9 mouse cellular contexts compared by ENCODE assay signal in the genomic region with DNA sequence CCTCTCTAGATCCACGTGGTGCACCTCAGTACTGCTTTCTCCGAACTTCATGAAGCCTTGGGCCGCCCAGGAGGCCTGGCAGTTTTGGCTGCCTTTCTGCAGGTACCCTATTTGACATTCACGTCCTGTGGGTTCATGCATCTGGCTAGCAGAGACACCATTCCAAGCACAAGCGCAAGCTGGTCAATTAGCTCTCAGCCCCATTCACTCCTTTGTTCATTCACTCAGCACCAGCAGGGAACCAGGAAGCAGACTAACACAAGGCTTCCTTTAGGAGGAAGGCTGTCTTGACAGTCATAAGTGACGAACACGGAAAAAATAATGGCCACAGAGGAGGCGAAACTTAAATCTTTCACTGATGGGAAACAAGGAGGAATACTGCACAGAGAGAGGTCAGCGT. TPM values are rescaled to one million over a fixed set of nuclear protein-coding genes. Genes with fewer than 3 reads are reported as not detected.
A peak's percentile ranks its signal among the peaks of the same experiment; 100 is the strongest.
DNase-seq lines count a peak whose midpoint lies in the region; ATAC-seq and TF ChIP-seq lines count a peak whose summit lies in the region.
"Had no signal": no experiment of that assay in that cellular context is flagged by ENCODE, and none has a peak within 500 bp of the region (broad histone marks: within the 10 kb centered on the region; RNA-seq: fewer than 3 reads in every experiment).

No protein-coding gene starts in this region.

- H3K4me2 ChIP-seq in heart, embryonic 13.5 days: peak overlapping the region; percentile 88

- peaks cover 11% of the 10 kb centered on the region; the same call in 1 of the 2 replicates for H3K27me3 ChIP-seq in heart, embryonic 13.5 days (replicated peaks)
- H3K27me3 ChIP-seq in MEL (ENCODE audit: control insufficient read depth in 1 of 2, insufficient read depth in 2 of 2, low read length in 2 of 2): no peaks in the 10 kb centered on the region
- H3K27me3 ChIP-seq in hindbrain, embryonic 10.5 days (ENCODE audit: insufficient read depth, poor library complexity, severe bottlenecking): peaks cover 51% of the 10 kb centered on the region

- ATAC-seq in heart, embryonic 13.5 days (ENCODE audit: extremely low read depth, insufficient number of reproducible peaks, low FRiP score, low TSS enrichment): no peak
- ATAC-seq in megakaryocyte, adult 5-6 weeks (ENCODE audit: poor library complexity, severe bottlenecking): peak; percentile 22
- no peak for ATAC-seq in activated CD4-positive, CD25-positive, alpha-beta regulatory T cell, adult 4 months

- peak overlapping the region; percentile 58 for H3K4me3 ChIP-seq in heart, embryonic 13.5 days
- H3K4me3 ChIP-seq in MEL (ENCODE audit: control insufficient read depth in 1 of 2, insufficient read depth in 1 of 2, low read depth in 2 of 2, low read length in 2 of 2): peak overlapping the region; percentile 71 to 91
- H3K4me3 ChIP-seq in hindbrain, embryonic 10.5 days: peak overlapping the region; percentile 53

- WGBS in heart, embryonic 13.5 days: 33% methylated on average over 9 of the region's 9 CpGs
- 29% methylated on average over 9 of the region's 9 CpGs for WGBS in hindbrain, embryonic 10.5 days

- no peaks in the 10 kb centered on the region for H3K36me3 ChIP-seq in heart, embryonic 13.5 days
- H3K36me3 ChIP-seq in MEL (ENCODE audit: control insufficient read depth in 1 of 2, insufficient read depth in 2 of 2, low read length in 2 of 2): peaks cover 0 to 8% of the 10 kb centered on the region in 2 experiments; a peak in 2 of 4 replicates
- H3K36me3 ChIP-seq in hindbrain, embryonic 10.5 days: no peaks in the 10 kb centered on the region

- no peak for TF ChIP-seq RAD21 in MEL (IDR thresholded peaks at IDR 0.05; ENCODE audit: low read depth, low read length)

- TF ChIP-seq POLR2A in MEL (IDR thresholded peaks at IDR 0.05; ENCODE audit: control insufficient read depth in 1 of 2, insufficient read depth in 1 of 2, low read depth in 1 of 2, low read length in 2 of 2, poor library complexity in 1 of 2): no peak

- no peaks in the 10 kb centered on the region; the same call in 1 of the 2 replicates for H3K79me2 ChIP-seq in MEL (ENCODE audit: control insufficient read depth, insufficient read depth, low read length, poor library complexity)

- TF ChIP-seq EP300 in MEL (IDR thresholded peaks at IDR 0.05; ENCODE audit: low read depth in 1 of 2, low read length in 2 of 2): no peak

- H3K9me3 ChIP-seq in heart, embryonic 13.5 days: no peaks in the 10 kb centered on the region
- no peaks in the 10 kb centered on the region for H3K9me3 ChIP-seq in MEL (replicated peaks; ENCODE audit: insufficient read depth, low read length)
- no peaks in the 10 kb centered on the region for H3K9me3 ChIP-seq in hindbrain, embryonic 10.5 days

- H3K4me1 ChIP-seq in heart, embryonic 13.5 days: peaks cover 38% of the 10 kb centered on the region
- peaks cover 9 to 22% of the 10 kb centered on the region in 2 experiments for H3K4me1 ChIP-seq in MEL (ENCODE audit: control insufficient read depth in 1 of 2, insufficient read depth in 2 of 2, low read length in 2 of 2)
- H3K4me1 ChIP-seq in hindbrain, embryonic 10.5 days (replicated peaks): peaks cover 28% of the 10 kb centered on the region

- TF ChIP-seq CTCF in MEL (IDR thresholded peaks at IDR 0.05 in 2 of 3, conservative IDR thresholded peaks at IDR 0.05 in 1 of 3; ENCODE audit: control insufficient read depth in 1 of 3, insufficient read depth in 1 of 3, low read depth in 2 of 3, low read length in 3 of 3, poor library complexity in 1 of 3, severe bottlenecking in 1 of 3): no peak

- H3K9ac ChIP-seq in heart, embryonic 13.5 days: peak overlapping the region; percentile 84
- H3K9ac ChIP-seq in MEL (ENCODE audit: control insufficient read depth, low read depth, low read length, poor library complexity, severe bottlenecking): peak overlapping the region; percentile 77

- no peak overlapping the region for H3K27ac ChIP-seq in heart, embryonic 13.5 days (replicated peaks)
- no peak overlapping the region for H3K27ac ChIP-seq in MEL (ENCODE audit: control insufficient read depth, low read depth, low read length)
- H3K27ac ChIP-seq in hindbrain, embryonic 10.5 days: peak overlapping the region; percentile 76

- no peak for DNase-seq in heart, adult 18-20 months
- no peak for DNase-seq in MEL (ENCODE audit: low read depth, low spot score)
- peak; percentile 15 for DNase-seq in hindbrain, embryonic 10.5 days (ENCODE audit: low spot score)
- DNase-seq in frontal cortex, postnatal 14 days (ENCODE audit: low spot score in 2 of 2): no peak
- no peak for DNase-seq in frontal cortex, postnatal 36 days (ENCODE audit: low spot score in 2 of 2)

TF ChIP-seq in MEL, 35 proteins besides CTCF, POLR2A, EP300 and RAD21:
- TF ChIP-seq USF1 (IDR thresholded peaks at IDR 0.05; ENCODE audit: low read depth, low read length) (no peak), SMC3 (IDR thresholded peaks at IDR 0.05; ENCODE audit: low read depth, low read length) (no peak), TBP (IDR thresholded peaks at IDR 0.05; ENCODE audit: low read depth, low read length) (no peak), ETS1 (IDR thresholded peaks at IDR 0.05; ENCODE audit: low read depth, low read length) (no peak), GATA1 (IDR thresholded peaks at IDR 0.05; ENCODE audit: low read depth, low read length) (no peak), ZMIZ1 (IDR thresholded peaks at IDR 0.05; ENCODE audit: low read depth, low read length) (no peak), NRF1 (IDR thresholded peaks at IDR 0.05; ENCODE audit: insufficient read depth, low read depth, low read length, poor library complexity, severe bottlenecking) (no peak), UBTF (IDR thresholded peaks at IDR 0.05; ENCODE audit: borderline replicate concordance, insufficient read depth, low read depth, low read length) (no peak)

RNA-seq across cellular contexts. Expression of a gene that starts 2.3 kb away (rescaled TPM):
- 1.8 and 2.0 TPM in 2 replicates for polyA plus RNA-seq in heart, embryonic 13.5 days (2015; fragmentation: Nextera tagmentation; extraction: Ambion mirVana)
- total RNA-seq in heart, adult 18-20 months (2021): under 1 TPM in 1 of 2 experiments, not detected in 1; 0.36 TPM
- 0.77 and 1.2 TPM in 2 replicates for total RNA-seq in MEL (2012; rRNA removed)
- 1 to 10 TPM in 1 of 2 experiments, not detected in 1; 3.3 TPM for polyA plus RNA-seq in MEL (2012; ENCODE audit: insufficient read depth in 1 of 2, insufficient read length in 2 of 2, low read depth in 1 of 2, low replicate concordance in 2 of 2, missing spikeins in 1 of 2)
- 0.76 and 0.93 TPM in 2 replicates for polyA plus RNA-seq in hindbrain, embryonic 10.5 days (2016; fragmentation: Nextera tagmentation; extraction: Ambion mirVana)
- 3.0 and 3.5 TPM in 2 replicates for total RNA-seq in megakaryocyte, adult 5-6 weeks (2015)
- total RNA-seq in megakaryocyte, adult 5-6 weeks (2017): 0.41 and 1.1 TPM in 2 replicates
- polyA plus RNA-seq in activated CD4-positive, CD25-positive, alpha-beta regulatory T cell, adult 4 months (2017; shearing (Covaris generic)): under 1 TPM in 1 of 2 experiments, not detected in 1; 0.73 TPM

RNA-seq across cellular contexts. Expression of a gene that starts 9.6 kb away (rescaled TPM):
- 32.0 and 40.3 TPM in 2 replicates for polyA plus RNA-seq in heart, embryonic 13.5 days (2015; fragmentation: Nextera tagmentation; extraction: Ambion mirVana)
- under 1 TPM in 1 of 2 experiments, not detected in 1; 0.64 TPM for total RNA-seq in heart, adult 18-20 months (2021)
- total RNA-seq in MEL (2012; rRNA removed): 26.3 and 26.5 TPM in 2 replicates
- 10 to 100 TPM in 1 of 2 experiments, not detected in 1; 56.7 TPM for polyA plus RNA-seq in MEL (2012; ENCODE audit: insufficient read depth in 1 of 2, insufficient read length in 2 of 2, low read depth in 1 of 2, low replicate concordance in 2 of 2, missing spikeins in 1 of 2)
- polyA plus RNA-seq in hindbrain, embryonic 10.5 days (2016; fragmentation: Nextera tagmentation; extraction: Ambion mirVana): 47.2 and 50.5 TPM in 2 replicates
- total RNA-seq in megakaryocyte, adult 5-6 weeks (2015): 54.6 and 60.0 TPM in 2 replicates
- total RNA-seq in megakaryocyte, adult 5-6 weeks (2017): 52.3 and 54.1 TPM in 2 replicates
- 1 to 10 TPM; 5.3 to 7.4 TPM for polyA plus RNA-seq in activated CD4-positive, CD25-positive, alpha-beta regulatory T cell, adult 4 months (2017; shearing (Covaris generic))

RNA-seq across cellular contexts. Expression of a gene that starts 14.5 kb away (rescaled TPM):
- 143 and 157 TPM in 2 replicates for polyA plus RNA-seq in heart, embryonic 13.5 days (2015; fragmentation: Nextera tagmentation; extraction: Ambion mirVana)
- 10 to 100 TPM; 32.1 to 35.2 TPM for total RNA-seq in heart, adult 18-20 months (2021)
- 0.08 TPM in 1 of 2 replicates, not detected in the other for total RNA-seq in MEL (2012; rRNA removed)
- polyA plus RNA-seq in MEL (2012; ENCODE audit: insufficient read depth in 1 of 2, insufficient read length in 2 of 2, low read depth in 1 of 2, low replicate concordance in 2 of 2, missing spikeins in 1 of 2): not detected
- 55.9 and 65.7 TPM in 2 replicates for polyA plus RNA-seq in hindbrain, embryonic 10.5 days (2016; fragmentation: Nextera tagmentation; extraction: Ambion mirVana)
- 0.11 TPM in 1 of 2 replicates, not detected in the other for total RNA-seq in megakaryocyte, adult 5-6 weeks (2015)
- 0.11 and 0.33 TPM in 2 replicates for total RNA-seq in megakaryocyte, adult 5-6 weeks (2017)
- not detected for polyA plus RNA-seq in activated CD4-positive, CD25-positive, alpha-beta regulatory T cell, adult 4 months (2017; shearing (Covaris generic))

RNA-seq across cellular contexts. Expression of a gene that starts 16.4 kb away (rescaled TPM):
- 70.9 and 77.6 TPM in 2 replicates for polyA plus RNA-seq in heart, embryonic 13.5 days (2015; fragmentation: Nextera tagmentation; extraction: Ambion mirVana)
- total RNA-seq in heart, adult 18-20 months (2021): 10 to 100 TPM; 29.2 to 31.7 TPM
- total RNA-seq in MEL (2012; rRNA removed): 32.9 and 44.3 TPM in 2 replicates
- 10 to 100 TPM in 1 of 2 experiments, not detected in 1; 56.7 TPM for polyA plus RNA-seq in MEL (2012; ENCODE audit: insufficient read depth in 1 of 2, insufficient read length in 2 of 2, low read depth in 1 of 2, low replicate concordance in 2 of 2, missing spikeins in 1 of 2)
- 45.2 and 50.9 TPM in 2 replicates for polyA plus RNA-seq in hindbrain, embryonic 10.5 days (2016; fragmentation: Nextera tagmentation; extraction: Ambion mirVana)
- total RNA-seq in megakaryocyte, adult 5-6 weeks (2015): 16.7 and 17.5 TPM in 2 replicates
- 23.6 and 32.6 TPM in 2 replicates for total RNA-seq in megakaryocyte, adult 5-6 weeks (2017)
- 10 to 100 TPM; 71.7 to 78.1 TPM for polyA plus RNA-seq in activated CD4-positive, CD25-positive, alpha-beta regulatory T cell, adult 4 months (2017; shearing (Covaris generic))

RNA-seq across cellular contexts. Expression of a gene that starts 25.6 kb away (rescaled TPM):
- not detected in 2 replicates for polyA plus RNA-seq in heart, embryonic 13.5 days (2015; fragmentation: Nextera tagmentation; extraction: Ambion mirVana)
- total RNA-seq in heart, adult 18-20 months (2021): 1 to 10 TPM in 1 of 2 experiments, not detected in 1; 1.1 TPM
- total RNA-seq in MEL (2012; rRNA removed): 0.08 TPM in 1 of 2 replicates, not detected in the other
- polyA plus RNA-seq in MEL (2012; ENCODE audit: insufficient read depth in 1 of 2, insufficient read length in 2 of 2, low read depth in 1 of 2, low replicate concordance in 2 of 2, missing spikeins in 1 of 2): under 1 TPM in 1 of 2 experiments, not detected in 1; 0.06 TPM
- not detected in 2 replicates for polyA plus RNA-seq in hindbrain, embryonic 10.5 days (2016; fragmentation: Nextera tagmentation; extraction: Ambion mirVana)
- total RNA-seq in megakaryocyte, adult 5-6 weeks (2015): not detected in 2 replicates
- 0.77 TPM in 1 of 2 replicates, not detected in the other for total RNA-seq in megakaryocyte, adult 5-6 weeks (2017)
- 100 to 1,000 TPM; 145 to 163 TPM for polyA plus RNA-seq in activated CD4-positive, CD25-positive, alpha-beta regulatory T cell, adult 4 months (2017; shearing (Covaris generic))
- polyA plus RNA-seq: cerebellum, adult 2 months had no signal

Comparison
In these comparisons a context has a peak if more than half of its experiments do, and no peak if none do; other contexts are left out.
1. RNA of a gene that starts 14.5 kb away (polyA plus RNA-seq): 143 to 157 TPM in heart, embryonic 13.5 days and 55.9 to 65.7 TPM in hindbrain, embryonic 10.5 days; not detected in MEL and not detected in activated CD4-positive, CD25-positive, alpha-beta regulatory T cell, adult 4 months; every median in the first group is over 10 times any median in the second.
2. Peak in every context shown above with its lines, with median percentiles within 50 percentile points of each other: H3K4me3 ChIP-seq.